Mouse (Mus musculus) liver, postnatal 0 days (tissue): ENCODE measurements around the gene Efna5. TPM values are rescaled to one million over a fixed set of nuclear protein-coding genes. Genes with fewer than 3 reads are reported as not detected.

ENCODE experiments used
- ATAC-seq: fragments of 200-750 bp; cut with Nextera tagmentation; 2 replicates; pipeline ENCODE4 v1.8.0; 2017; ENCODE audit warnings: mild to moderate bottlenecking, moderate library complexity
- DNase-seq: peaks from one replicate; pipeline ENCODE4 v3.0.0-alpha.2; 2016
- H3K27ac ChIP-seq: fragments of 300-500 bp; sonication (generic); 2 replicates; pipeline ENCODE4 v1.5.1; 2014; ENCODE audit warnings: antibody characterized with exemption, moderate library complexity, mild to moderate bottlenecking, low read depth
- H3K27me3 ChIP-seq: fragments of 300-500 bp; sonication (generic); 2 replicates; pipeline ENCODE4 v1.6.1; 2014; ENCODE audit warnings: low read length, control low read depth, mixed read lengths; ENCODE audit not compliant: insufficient read depth
- H3K36me3 ChIP-seq: fragments of 300-500 bp; sonication (generic); replicated peaks from 2 replicates; pipeline ENCODE4 v1.6.1; 2014; ENCODE audit warnings: mild to moderate bottlenecking, control low read depth, low read length, moderate library complexity, mixed read lengths; ENCODE audit not compliant: insufficient read depth
- H3K4me1 ChIP-seq: fragments of 300-500 bp; sonication (generic); 2 replicates; pipeline ENCODE4 v1.6.1; 2014; ENCODE audit warnings: antibody characterized with exemption, mild to moderate bottlenecking, control low read depth; ENCODE audit not compliant: insufficient read depth
- H3K4me2 ChIP-seq: fragments of 300-500 bp; sonication (generic); 2 replicates; pipeline ENCODE4 v1.6.1; 2014; ENCODE audit warnings: low read depth, mild to moderate bottlenecking, low read length, moderate library complexity, mixed read lengths
- H3K4me3 ChIP-seq: fragments of 300-500 bp; sonication (generic); 2 replicates; pipeline ENCODE4 v1.5.1; 2014; ENCODE audit warnings: low read depth, low read length
- H3K9ac ChIP-seq: fragments of 300-500 bp; sonication (generic); replicated peaks from 2 replicates; pipeline ENCODE4 v1.6.1; 2014; ENCODE audit warnings: mild to moderate bottlenecking, moderate library complexity
- H3K9me3 ChIP-seq: fragments of 300-500 bp; sonication (generic); 2 replicates; pipeline ENCODE4 v1.6.1; 2016; ENCODE audit warnings: mild to moderate bottlenecking, control low read depth, low read length, mixed read lengths
- CTCF ChIP-seq: sonication (generic); IDR thresholded peaks from 2 replicates; pipeline ENCODE4 v1.5.1; 2016; ENCODE audit warnings: antibody characterized with exemption, low read depth
- EP300 ChIP-seq: IDR thresholded peaks from 2 replicates; pipeline ENCODE4 v1.6.1; 2016; ENCODE audit warnings: antibody characterized with exemption, low read depth, mild to moderate bottlenecking
- WGBS: fragments of 180-500 bp; shearing (Covaris S2); extraction: QIAGEN DNeasy Blood & Tissue Kit; methylation state at CpG from one replicate; pipeline ENCODE4 v1.1.7; 2014; ENCODE audit not compliant: insufficient replicate concordance; 5-methylcytosine and 5-hydroxymethylcytosine counted together
- polyA plus RNA-seq: library from polyadenylated mRNA; unstranded; fragments of >200 nt; fragmentation: Nextera tagmentation; extraction: Ambion mirVana; gene quantifications from 2 replicates; pipeline ENCODE4 v1.2.1, GENCODE M21; 2015

Gene Efna5
- 2.9 and 3.0 TPM in 2 replicates for polyA plus RNA-seq

DNA sequence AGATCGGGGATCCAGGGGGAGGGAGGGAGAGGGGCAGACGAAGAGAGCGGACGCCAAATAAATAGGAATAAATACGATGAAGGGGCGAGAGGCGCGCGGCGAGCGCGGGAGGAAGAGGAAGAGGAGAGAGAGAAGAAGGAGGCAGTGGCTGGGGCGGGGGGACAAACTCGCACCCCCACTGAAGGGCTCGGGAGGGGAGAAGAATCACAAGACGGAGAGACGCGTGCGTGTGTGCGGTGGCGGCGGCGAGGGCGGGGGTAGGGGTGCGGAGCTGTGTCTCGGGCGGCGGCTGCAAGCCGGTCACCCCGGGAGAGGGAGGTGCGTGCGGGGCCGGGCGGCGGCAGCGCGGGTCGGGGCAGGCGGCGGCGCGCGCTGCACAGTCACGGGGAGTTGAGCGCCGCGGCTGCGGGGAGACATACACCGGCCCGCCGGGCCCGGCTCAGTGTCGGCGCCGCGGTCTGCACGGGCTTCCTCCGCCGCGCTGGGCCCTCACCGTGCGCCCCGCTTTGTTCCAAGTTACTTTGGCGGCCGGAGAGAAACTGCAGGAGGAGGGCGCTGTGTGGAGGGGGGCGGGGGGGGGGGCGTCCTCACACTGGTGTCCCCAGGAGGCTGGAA is at the start of gene Efna5:
TSS of gene Efna5 (minus strand) at position 142 of the 615 bp plus-strand sequence.
- no peak for TF ChIP-seq EP300
- TF ChIP-seq CTCF, result no peak
- Histone ChIP-seq H3K4me2 (peak within 1 kb of the TSS; percentile 96), H3K9me3 (no peaks in the 10 kb centered on the region), H3K9ac (peak within 1 kb of the TSS; percentile 31), H3K4me3 (peak within 1 kb of the TSS; percentile 62), H3K4me1 (no peaks in the 10 kb centered on the region), H3K27ac (0 out of 2 replicates have a peak within 1 kb of the TSS, but pooled peaks have one; percentile 16), H3K36me3 (no peaks in the 10 kb centered on the region), H3K27me3 (peaks cover 59% of the 10 kb centered on the region)
- DNase-seq, result no peak
- ATAC-seq, result no peak
- WGBS, result under 1% methylated on average over 47 of the region's 68 CpGs

DNA sequence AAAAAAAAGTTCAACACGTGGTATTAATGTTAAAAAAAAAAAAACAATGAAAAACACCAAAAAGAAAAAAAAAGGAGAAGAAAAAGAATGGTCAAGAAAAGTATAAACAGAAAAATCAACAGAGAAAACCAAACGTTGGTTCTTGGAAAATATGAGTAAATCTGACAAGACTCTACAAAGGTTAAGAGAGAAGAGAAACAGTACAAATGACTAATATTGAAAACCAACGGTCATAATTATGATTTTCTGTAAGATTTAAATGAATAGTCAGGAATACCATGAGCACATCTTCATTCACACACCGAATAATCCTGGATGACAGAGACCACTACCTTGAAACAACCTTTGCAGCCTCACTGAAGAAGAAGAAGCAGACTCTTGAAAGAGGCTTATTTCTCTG is 34.2 kb upstream of the Efna5 start:
- no peaks in the 10 kb centered on the region for H3K36me3 ChIP-seq
- no peak overlapping the region for H3K9ac ChIP-seq
- no peak overlapping the region for H3K4me2 ChIP-seq
- H3K27me3 ChIP-seq, result no peaks in the 10 kb centered on the region
- WGBS, result 70% methylated on average over 4 of the region's 4 CpGs
- ATAC-seq, result no peak
- H3K9me3 ChIP-seq, result no peaks in the 10 kb centered on the region
- TF ChIP-seq CTCF (no peak), EP300 (no peak)
- no peak overlapping the region for H3K27ac ChIP-seq
- H3K4me1 ChIP-seq, result no peaks in the 10 kb centered on the region
- DNase-seq, result no peak
- H3K4me3 ChIP-seq, result no peak overlapping the region

DNA sequence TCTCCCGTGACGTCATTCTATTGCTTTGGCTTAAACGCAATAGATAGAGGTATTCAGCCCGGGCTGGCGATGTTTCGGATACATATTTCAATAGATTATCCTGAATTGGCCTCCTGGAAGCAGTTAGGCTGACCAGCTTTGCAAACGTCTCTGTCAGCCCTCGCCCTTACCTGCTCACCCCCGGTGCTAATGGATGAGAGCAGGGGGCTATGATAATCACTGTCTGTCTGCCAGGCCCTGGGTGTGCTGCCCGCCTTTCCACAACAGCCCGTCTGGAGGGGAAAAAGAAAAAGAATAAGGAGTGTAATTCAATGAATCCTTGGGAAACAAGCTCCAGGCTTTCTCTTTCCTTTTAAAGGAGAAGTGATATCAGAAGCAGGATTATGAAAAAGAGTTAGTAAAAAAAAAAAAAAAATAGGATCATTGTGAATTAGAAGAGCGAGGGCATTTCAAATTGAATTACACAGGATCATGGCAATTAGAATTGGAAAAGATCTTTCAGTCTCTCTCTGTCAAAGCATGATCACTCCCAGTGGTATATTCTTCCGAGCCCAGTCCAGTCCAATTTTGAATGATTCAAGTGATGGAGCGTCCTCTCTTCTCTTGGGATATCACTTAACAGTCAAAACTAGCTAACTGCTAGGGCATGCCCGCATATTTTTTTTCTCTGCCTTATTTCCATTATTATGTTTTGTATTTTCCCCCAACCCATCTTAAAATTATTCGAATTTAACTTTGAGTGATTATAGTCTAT is 24.8 kb upstream of the Efna5 start:
- DNase-seq (no peak), ATAC-seq (no peak)
- H3K27ac ChIP-seq, result no peak overlapping the region
- no peaks in the 10 kb centered on the region for H3K4me1 ChIP-seq
- H3K27me3 ChIP-seq, result no peaks in the 10 kb centered on the region
- no peak overlapping the region for H3K4me2 ChIP-seq
- no peak overlapping the region for H3K9ac ChIP-seq
- TF ChIP-seq CTCF (no peak), EP300 (no peak)
- H3K4me3 ChIP-seq, result no peak overlapping the region
- no peaks in the 10 kb centered on the region for H3K9me3 ChIP-seq
- WGBS, result 69% methylated on average over 16 of the region's 16 CpGs
- H3K36me3 ChIP-seq, result no peaks in the 10 kb centered on the region

DNA sequence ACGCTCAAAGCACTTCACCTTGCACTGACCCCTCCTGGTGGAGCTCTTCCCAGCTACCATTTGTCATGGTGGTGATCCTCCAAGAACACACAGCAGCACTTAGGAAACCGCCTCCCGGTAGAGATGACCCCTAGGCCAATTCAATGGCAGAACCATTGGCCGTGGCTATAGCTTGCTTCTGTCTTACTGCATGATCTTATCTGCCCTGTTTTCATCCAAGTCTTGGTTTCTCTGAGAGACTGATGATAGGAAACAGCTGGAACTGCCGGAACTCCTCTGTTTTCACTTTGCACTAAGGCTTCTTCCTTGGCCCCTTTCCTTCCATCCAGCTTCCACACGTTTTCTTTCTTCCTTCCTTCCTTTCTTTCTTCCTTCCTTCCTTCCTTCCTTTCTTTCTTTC is 17.9 kb upstream of the Efna5 start:
- Histone ChIP-seq H3K4me3 (no peak overlapping the region), H3K9ac (no peak overlapping the region), H3K4me1 (no peaks in the 10 kb centered on the region), H3K36me3 (no peaks in the 10 kb centered on the region), H3K9me3 (no peaks in the 10 kb centered on the region), H3K27ac (no peak overlapping the region), H3K27me3 (no peaks in the 10 kb centered on the region), H3K4me2 (no peak overlapping the region)
- no peak for ATAC-seq
- no peak for DNase-seq
- TF ChIP-seq EP300 (no peak), CTCF (no peak)
- 68% methylated on average over 6 of the region's 6 CpGs for WGBS

GRCm38 (mm10) chr17:62889991-62890390 is 8.9 kb upstream of the Efna5 start:
- no peaks in the 10 kb centered on the region for H3K9me3 ChIP-seq
- DNase-seq (no peak), ATAC-seq (no peak)
- no peak overlapping the region for H3K4me2 ChIP-seq
- no peak overlapping the region for H3K27ac ChIP-seq
- H3K36me3 ChIP-seq, result no peaks in the 10 kb centered on the region
- no peak overlapping the region for H3K9ac ChIP-seq
- H3K4me1 ChIP-seq, result no peaks in the 10 kb centered on the region
- no peak overlapping the region for H3K4me3 ChIP-seq
- WGBS, result 80% methylated on average over 5 of the region's 5 CpGs
- TF ChIP-seq CTCF (no peak), EP300 (no peak)
- no peaks in the 10 kb centered on the region for H3K27me3 ChIP-seq

- Histone ChIP-seq H3K27me3 (peaks cover 53% of the 10 kb centered on the region), H3K4me3 (peak overlapping the region; percentile 62)
- WGBS, result under 1% methylated on average over 16 of the region's 16 CpGs
Observed at GRCm38 (mm10) chr17:62884129-62884506, 3.0 kb upstream of the Efna5 start.

More at GRCm38 (mm10) chr17:62884129-62884506, 3.0 kb upstream of the Efna5 start:
- peak overlapping the region; percentile 96 for H3K4me2 ChIP-seq
- H3K9me3 ChIP-seq, result no peaks in the 10 kb centered on the region
- H3K9ac ChIP-seq, result no peak overlapping the region
- no peak overlapping the region for H3K27ac ChIP-seq
- H3K4me1 ChIP-seq, result no peaks in the 10 kb centered on the region
- TF ChIP-seq EP300, result no peak
- TF ChIP-seq CTCF, result peak; percentile 80
- peak; percentile 41; the same call in 1 of the 2 replicates for ATAC-seq
- H3K36me3 ChIP-seq, result no peaks in the 10 kb centered on the region
- DNase-seq, result peak; percentile 71
